Mouse (Mus musculus) embryonic stem cell, embryonic (primary cell): ENCODE measurements around the gene Shc2.

Experiments
- CTCF ChIA-PET, 4 experiments: fragments of 300-600 bp in 2 of 4; fragments of 350-600 bp in 2 of 4; sonication (Branson Sonifier 250); formaldehyde crosslinking; loops; one replicate each; lab custom pipeline; 2022; ENCODE audit warnings: inconsistent platforms in 2 of 4; lab: Charles Lee
- POLR2A ChIA-PET, 4 experiments: fragments of 300-600 bp in 2 of 4; fragments of 350-600 bp in 2 of 4; sonication (Branson Sonifier 250); formaldehyde crosslinking; loops; one replicate each; lab custom pipeline; 2022; ENCODE audit warnings: antibody characterized with exemption in 4 of 4, inconsistent platforms in 1 of 4; lab: Charles Lee

Gene Shc2

GRCm38 (mm10) chr10:79586243-79586642 is 51.5 kb downstream of the Shc2 start:
- CTCF ChIA-PET, result interaction anchor here in 3 of 4 experiments (0.6 to 1.0 kb wide), 5 partner anchors 8 to 575 kb away, joined by 3 to 7 read pairs (median 4); partner anchors contain the start of gene C2cd4c (in 1 of the 3)
- POLR2A ChIA-PET, result interaction anchor here in 1 of 4 experiments (0.7 to 1.3 kb wide), 2 partner anchors 84 to 98 kb away, joined by 3 to 6 read pairs; no protein-coding TSS in a partner anchor

DNA sequence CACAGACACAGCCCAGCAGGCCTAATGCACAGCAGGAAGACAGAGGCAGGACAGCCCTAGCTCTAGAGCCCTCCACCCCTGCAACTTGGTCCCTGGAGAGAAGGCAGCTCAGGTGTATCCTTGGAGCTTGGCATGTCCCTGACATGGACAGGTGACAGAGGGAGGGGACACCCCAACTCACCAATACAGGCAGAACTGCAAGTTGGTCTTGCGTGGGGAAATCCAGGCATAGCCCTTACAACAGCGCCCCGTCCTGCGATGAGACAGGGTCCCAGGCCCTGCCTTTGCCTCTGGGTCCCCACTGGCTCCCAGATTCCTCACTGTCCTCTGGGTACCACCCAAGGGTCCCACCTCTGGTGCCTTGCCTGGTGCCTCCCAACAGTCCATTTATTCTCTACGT is 52.0 kb downstream of the Shc2 start:
- CTCF ChIA-PET, result interaction anchor here in 2 of 4 experiments (0.6 to 1.3 kb wide), 6 partner anchors 9 to 576 kb away, joined by 3 to 7 read pairs (median 4); partner anchors contain the start of gene C2cd4c (in 1 of the 2)
- POLR2A ChIA-PET, result interaction anchor here in 1 of 4 experiments (0.7 to 2.4 kb wide), 3 partner anchors 9 to 98 kb away, joined by 3 to 6 read pairs (median 6); no protein-coding TSS in a partner anchor

- CTCF ChIA-PET, result interaction anchor here in 2 of 4 experiments (0.7 to 2.0 kb wide), 4 partner anchors 10 to 67 kb away, joined by 3 to 4 read pairs (median 3); partner anchors contain the start of gene C2cd4c (in 1 of the 2)
- POLR2A ChIA-PET, result interaction anchor here in 2 of 4 experiments (1.0 to 2.4 kb wide), 3 partner anchors 10 to 15 kb away, joined by 3 to 6 read pairs (median 3); no protein-coding TSS in a partner anchor
These were observed 52.6 kb downstream of the Shc2 start for GRCm38 (mm10) chr10:79585136-79585535.

DNA sequence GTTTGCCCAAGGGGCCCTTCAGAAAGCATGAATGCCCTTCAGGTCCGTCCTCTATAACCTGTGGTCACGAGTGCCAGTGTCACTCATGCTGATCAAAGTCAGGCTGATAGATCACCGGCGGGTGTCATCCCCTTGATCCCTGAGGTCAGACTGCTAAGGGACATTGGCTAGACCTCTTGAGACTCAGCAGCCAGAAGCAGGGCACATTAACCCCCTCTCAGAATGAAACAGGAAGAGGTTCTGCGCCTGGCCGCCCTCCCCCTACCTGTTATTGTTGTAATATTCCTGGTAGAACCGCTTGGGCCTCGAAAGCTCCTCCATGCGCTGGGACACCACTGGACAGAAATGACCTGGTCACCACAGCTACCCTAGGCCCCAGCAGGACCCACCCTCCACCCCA is 53.3 kb downstream of the Shc2 start:
- ChIA-PET CTCF (interaction anchor here in 3 of 4 experiments (0.9 to 2.3 kb wide), 5 partner anchors 11 to 68 kb away, joined by 3 to 12 read pairs (median 4); partner anchors contain the start of gene C2cd4c (in 1 of the 3)), POLR2A (interaction anchor here in 2 of 4 experiments (1.0 to 2.4 kb wide), 3 partner anchors 11 to 16 kb away, joined by 3 to 6 read pairs (median 3); no protein-coding TSS in a partner anchor)

DNA sequence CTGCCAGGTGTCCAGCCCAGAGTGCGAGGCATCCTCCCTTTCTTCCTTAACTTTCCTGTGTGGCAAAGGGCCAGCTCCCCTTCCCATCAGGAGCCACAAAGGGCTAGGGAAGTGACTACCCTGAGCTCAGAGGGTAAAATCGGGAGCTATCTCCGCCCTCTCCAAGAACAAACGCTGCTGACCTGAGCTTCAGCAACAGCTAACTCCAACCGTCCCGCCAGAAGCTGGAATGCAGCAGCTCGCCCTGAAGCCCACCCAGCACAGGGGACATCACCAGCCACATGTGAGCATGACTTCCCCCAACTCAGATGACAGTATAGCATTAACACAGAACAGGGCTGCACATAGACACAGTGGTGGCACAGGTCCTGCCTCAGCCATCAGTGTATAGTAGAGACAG is 53.7 kb downstream of the Shc2 start:
- POLR2A ChIA-PET, result interaction anchor here in 2 of 4 experiments (1.0 to 2.4 kb wide), 4 partner anchors 11 to 104 kb away, joined by 3 to 6 read pairs (median 4); no protein-coding TSS in a partner anchor
- CTCF ChIA-PET, result interaction anchor here in 3 of 4 experiments (0.6 to 2.3 kb wide), 5 partner anchors 11 to 578 kb away, joined by 4 to 12 read pairs (median 11); partner anchors contain the start of gene C2cd4c (in 1 of the 3)

DNA sequence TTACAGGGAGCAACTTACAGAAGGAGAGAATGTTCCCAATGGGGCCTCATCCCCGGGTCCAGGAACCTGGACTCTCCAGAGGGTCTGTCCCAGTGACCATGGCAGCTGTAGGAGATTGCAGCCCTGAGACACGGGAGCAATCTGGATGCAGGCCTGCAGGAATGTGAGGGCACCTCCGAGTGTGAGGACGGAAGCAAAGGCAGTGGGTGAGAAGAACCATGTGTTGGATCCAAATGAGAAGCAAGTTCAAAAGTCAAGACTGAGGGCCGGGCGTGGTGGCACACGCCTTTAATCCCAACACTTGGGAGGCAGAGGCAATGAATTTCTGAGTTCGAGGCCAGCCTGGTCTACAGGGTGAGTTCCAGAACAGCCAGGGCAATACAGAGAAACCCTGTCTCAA is 56.2 kb downstream of the Shc2 start:
- POLR2A ChIA-PET, result interaction anchor here in 2 of 4 experiments (0.9 to 1.7 kb wide), 3 partner anchors 14 to 82 kb away, joined by 3 to 5 read pairs (median 5); no protein-coding TSS in a partner anchor
- CTCF ChIA-PET, result interaction anchor here in 1 of 4 experiments (0.5 to 1.5 kb wide), 2 partner anchors 72 to 84 kb away, joined by 3 read pairs; no protein-coding TSS in a partner anchor

- POLR2A ChIA-PET, result interaction anchor here in 2 of 4 experiments (1.2 to 1.7 kb wide), 3 partner anchors 15 to 114 kb away, joined by 4 to 5 read pairs (median 5); no protein-coding TSS in a partner anchor
- CTCF ChIA-PET, result interaction anchor here in 3 of 4 experiments (0.5 to 1.5 kb wide), 9 partner anchors 14 to 1202 kb away, joined by 3 to 7 read pairs (median 3); partner anchors contain the start of genes C2cd4c (in 1 of the 3) and Tpgs1 (in 1 of the 3)
These were observed 56.9 kb downstream of the Shc2 start for GRCm38 (mm10) chr10:79580811-79581210.

DNA sequence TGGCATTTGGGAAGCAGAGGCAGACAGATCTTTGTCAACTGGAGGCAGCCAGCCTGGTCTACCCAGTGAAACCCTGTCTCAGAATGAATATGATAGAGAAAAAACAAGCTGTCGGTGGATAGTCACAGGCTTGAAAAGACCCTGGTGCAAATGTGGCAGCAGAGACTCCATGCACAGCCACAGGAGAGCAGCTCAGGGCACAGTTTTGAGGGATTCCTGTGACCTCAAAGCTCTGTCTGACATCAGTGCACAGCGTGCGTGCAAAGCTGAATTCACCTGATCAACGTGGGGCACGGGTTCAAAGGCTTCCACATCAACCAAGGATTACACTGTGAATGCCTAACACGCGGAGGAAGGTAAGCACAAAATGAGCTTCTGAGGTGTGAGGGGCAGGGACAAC is 57.4 kb downstream of the Shc2 start:
- ChIA-PET CTCF (interaction anchor here (0.5 to 2.5 kb wide), 13 partner anchors 15 to 1202 kb away, joined by 3 to 17 read pairs (median 4); partner anchors contain the start of genes C2cd4c (in 1 of the 4) and Tpgs1 (in 1 of the 4)), POLR2A (interaction anchor here in 3 of 4 experiments (0.5 to 1.7 kb wide), 4 partner anchors 15 to 664 kb away, joined by 4 to 5 read pairs (median 5); no protein-coding TSS in a partner anchor)

- CTCF ChIA-PET, result interaction anchor here in 3 of 4 experiments (0.6 to 2.5 kb wide), 10 partner anchors 16 to 132 kb away, joined by 3 to 17 read pairs (median 4); partner anchors contain the start of genes C2cd4c (in 1 of the 3), Madcam1 (in 1 of the 3) and Tpgs1 (in 1 of the 3)
These were observed 57.9 kb downstream of the Shc2 start for GRCm38 (mm10) chr10:79579781-79580180.

DNA sequence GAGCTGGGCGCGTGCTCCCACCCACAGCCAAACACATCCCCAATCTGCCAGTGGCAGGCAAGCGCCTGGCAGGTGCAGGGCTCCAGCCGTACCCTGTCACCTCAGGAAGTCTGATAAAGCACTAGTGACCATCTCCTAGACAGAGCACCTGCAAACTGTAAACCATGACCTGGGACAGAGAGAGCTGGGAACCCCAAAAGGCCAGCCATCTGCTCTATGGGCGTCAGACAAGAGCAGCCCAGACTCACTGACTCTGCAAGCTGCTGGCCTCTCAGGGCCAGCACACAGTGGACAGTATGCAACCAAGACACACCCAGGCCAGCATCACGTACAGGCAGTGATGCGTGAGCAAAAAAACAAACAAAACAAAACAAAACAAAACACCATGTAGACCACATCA is 58.8 kb downstream of the Shc2 start:
- ChIA-PET CTCF (interaction anchor here in 2 of 4 experiments (0.8 to 2.5 kb wide), 4 partner anchors 14 to 104 kb away, joined by 3 to 17 read pairs (median 4); partner anchors contain the start of gene Madcam1 (in 1 of the 2)), POLR2A (no interaction called here)

More at GRCm38 (mm10) chr10:79579781-79580180, 57.9 kb downstream of the Shc2 start:
- POLR2A ChIA-PET, result interaction anchor here in 3 of 4 experiments (0.5 to 1.7 kb wide), 4 partner anchors 16 to 665 kb away, joined by 4 to 5 read pairs (median 5); no protein-coding TSS in a partner anchor

- POLR2A ChIA-PET, result no interaction called here
These were observed 59.4 kb downstream of the Shc2 start for GRCm38 (mm10) chr10:79578276-79578675.

GRCm38 (mm10) chr10:79577376-79577775 is 60.3 kb downstream of the Shc2 start:
- ChIA-PET CTCF (interaction anchor here in 1 of 4 experiments (3.3 kb wide), 1 partner anchor 18 kb away, joined by 9 read pairs; no protein-coding TSS in a partner anchor), POLR2A (no interaction called here)

More at GRCm38 (mm10) chr10:79578276-79578675, 59.4 kb downstream of the Shc2 start:
- CTCF ChIA-PET, result interaction anchor here in 2 of 4 experiments (0.8 to 3.3 kb wide), 4 partner anchors 13 to 86 kb away, joined by 3 to 17 read pairs (median 7); partner anchors contain the start of gene Madcam1 (in 1 of the 2)

- CTCF ChIA-PET, result interaction anchor here in 1 of 4 experiments (0.9 to 3.3 kb wide), 2 partner anchors 19 to 88 kb away, joined by 3 to 9 read pairs; partner anchors contain the start of gene Madcam1
- POLR2A ChIA-PET, result interaction anchor here in 2 of 4 experiments (0.5 to 0.7 kb wide), 3 partner anchors 79 to 255 kb away, joined by 3 to 6 read pairs (median 3); no protein-coding TSS in a partner anchor
These were observed 62.0 kb downstream of the Shc2 start for GRCm38 (mm10) chr10:79575754-79576153.

DNA sequence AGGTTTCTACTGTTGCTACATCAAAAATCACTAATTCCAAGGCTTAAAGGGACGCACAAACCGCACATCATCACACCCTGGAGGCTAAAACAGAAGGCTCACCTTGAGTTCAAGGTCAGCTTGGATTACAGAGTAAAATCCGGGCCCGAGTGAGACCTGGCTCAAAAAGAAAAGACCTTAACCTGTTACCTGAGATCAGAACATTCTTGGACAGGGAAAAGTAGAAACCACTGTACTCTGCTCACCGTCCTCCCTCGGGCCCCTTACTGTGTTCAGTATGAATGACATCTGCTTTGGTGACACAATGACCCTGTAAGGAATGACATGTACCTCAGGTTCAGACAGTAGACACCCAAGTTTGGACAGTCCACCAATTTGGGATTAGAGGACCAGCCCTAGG is 62.9 kb downstream of the Shc2 start:
- ChIA-PET CTCF (interaction anchor here in 1 of 4 experiments (0.6 to 1.0 kb wide), 2 partner anchors 20 to 801 kb away, joined by 3 to 4 read pairs; partner anchors contain the start of gene Mier2), POLR2A (interaction anchor here in 1 of 4 experiments (0.6 kb wide), 1 partner anchor 75 kb away, joined by 6 read pairs; no protein-coding TSS in a partner anchor)

DNA sequence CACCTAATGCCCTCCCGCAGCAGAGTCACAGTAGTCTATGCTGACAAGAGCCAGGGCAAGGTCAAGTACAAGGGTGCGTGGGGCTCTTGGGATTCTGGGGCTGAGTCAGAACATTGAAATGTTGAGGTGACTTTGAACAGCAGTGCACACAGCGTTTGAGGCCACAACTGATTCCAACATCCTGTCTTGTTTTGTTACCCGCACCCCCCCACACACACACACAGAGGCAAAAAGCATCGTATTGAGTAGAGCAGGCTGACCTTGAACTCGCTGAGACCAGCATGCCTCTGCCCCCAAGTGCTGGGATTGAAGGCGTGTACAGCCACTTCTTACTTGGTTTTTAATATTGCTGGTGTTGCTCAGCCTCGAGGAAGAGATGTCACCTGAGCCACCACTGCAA is 63.4 kb downstream of the Shc2 start:
- ChIA-PET CTCF (interaction anchor here in 1 of 4 experiments (0.6 kb wide), 1 partner anchor 802 kb away, joined by 4 read pairs; no protein-coding TSS in a partner anchor), POLR2A (interaction anchor here in 1 of 4 experiments (0.6 kb wide), 1 partner anchor 76 kb away, joined by 6 read pairs; no protein-coding TSS in a partner anchor)

GRCm38 (mm10) chr10:79573611-79574010 is 64.1 kb downstream of the Shc2 start:
- ChIA-PET CTCF (no interaction called here), POLR2A (interaction anchor here in 1 of 4 experiments (0.6 kb wide), 1 partner anchor 83 kb away, joined by 6 read pairs; no protein-coding TSS in a partner anchor)

GRCm38 (mm10) chr10:79571314-79571713 is 66.4 kb downstream of the Shc2 start:
- ChIA-PET POLR2A (no interaction called here), CTCF (no interaction called here)

- POLR2A ChIA-PET, result no interaction called here
- CTCF ChIA-PET, result interaction anchor here in 1 of 4 experiments (0.6 to 0.9 kb wide), 2 partner anchors 210 to 242 kb away, joined by 3 read pairs; no protein-coding TSS in a partner anchor
These were observed 67.8 kb downstream of the Shc2 start for GRCm38 (mm10) chr10:79569921-79570320.
